Mouse (Mus musculus): ENCODE results near the gene Kansl1. TPM values are rescaled to one million over a fixed set of nuclear protein-coding genes. Genes with fewer than 3 reads are reported as not detected.
A peak's percentile ranks its signal among the peaks of the same experiment; 100 is the strongest.
"Not testable (repeated sequence)": the region's sequence is repeated elsewhere in the genome, so short reads cannot be mapped to it uniquely, and the experiment has no call there.

The Kansl1 gene
- polyA plus RNA-seq, 1 experiment: 94.2 TPM

GRCm38 (mm10) chr11:104469371-104469835, 742 bp upstream of the Kansl1 start:
- Histone ChIP-seq H3K4me3 (ENCODE audit: control insufficient read depth, low read depth, low read length) (peak overlapping the region; percentile 92), H3K27ac (ENCODE audit: control insufficient read depth, insufficient read depth, low read depth, low read length) (peak overlapping the region; percentile 95), H3K4me1 (ENCODE audit: control insufficient read depth, insufficient read depth, low read length) (no peaks in the 10 kb centered on the region; the same call in 1 of the 2 replicates), H3K27me3 (ENCODE audit: control insufficient read depth, insufficient read depth, low read length) (no peaks in the 10 kb centered on the region), H3K36me3 (ENCODE audit: control insufficient read depth, insufficient read depth, low read length) (peaks cover 3% of the 10 kb centered on the region)
- TF ChIP-seq POLR2A (IDR thresholded peaks at IDR 0.05; ENCODE audit: control insufficient read depth, low read depth, low read length) (peak; percentile 74), CTCF (IDR thresholded peaks at IDR 0.05; ENCODE audit: control insufficient read depth, insufficient read depth, insufficient replicate concordance, low read depth, low read length) (0 out of 2 replicates have a peak, but pooled peaks have one; percentile 9)

DNA sequence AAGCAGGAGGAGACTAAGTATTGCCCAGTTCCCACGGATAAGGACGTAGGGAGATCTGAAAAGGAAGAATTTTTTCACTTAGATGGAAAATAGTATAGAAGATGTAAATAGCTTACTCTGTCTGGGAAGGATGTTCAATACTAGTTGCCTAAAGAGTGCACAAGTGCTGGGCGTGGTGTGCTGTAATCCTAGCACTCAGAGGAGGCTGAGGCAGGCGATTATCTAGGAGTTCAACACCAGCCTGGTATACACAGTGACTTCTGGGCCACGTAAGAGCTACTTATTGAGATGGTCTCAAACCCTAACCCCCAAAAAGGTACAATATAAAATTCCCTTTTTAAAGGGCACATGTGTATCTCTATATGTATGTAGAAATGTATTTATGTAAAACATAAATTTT, 963 bp downstream of the Kansl1 start:
- H3K27ac ChIP-seq (ENCODE audit: control insufficient read depth, insufficient read depth, low read depth, low read length): no peak overlapping the region
- peak overlapping the region; percentile 58 for H3K4me3 ChIP-seq (ENCODE audit: control insufficient read depth, low read depth, low read length)
- H3K36me3 ChIP-seq (ENCODE audit: control insufficient read depth, insufficient read depth, low read length): peaks cover 4% of the 10 kb centered on the region
- H3K4me1 ChIP-seq (ENCODE audit: control insufficient read depth, insufficient read depth, low read length): no peaks in the 10 kb centered on the region; the same call in 1 of the 2 replicates
- no peaks in the 10 kb centered on the region for H3K27me3 ChIP-seq (ENCODE audit: control insufficient read depth, insufficient read depth, low read length)
- TF ChIP-seq CTCF (IDR thresholded peaks at IDR 0.05; ENCODE audit: control insufficient read depth, insufficient read depth, insufficient replicate concordance, low read depth, low read length) (no peak), POLR2A (IDR thresholded peaks at IDR 0.05; ENCODE audit: control insufficient read depth, low read depth, low read length) (no peak)

DNA sequence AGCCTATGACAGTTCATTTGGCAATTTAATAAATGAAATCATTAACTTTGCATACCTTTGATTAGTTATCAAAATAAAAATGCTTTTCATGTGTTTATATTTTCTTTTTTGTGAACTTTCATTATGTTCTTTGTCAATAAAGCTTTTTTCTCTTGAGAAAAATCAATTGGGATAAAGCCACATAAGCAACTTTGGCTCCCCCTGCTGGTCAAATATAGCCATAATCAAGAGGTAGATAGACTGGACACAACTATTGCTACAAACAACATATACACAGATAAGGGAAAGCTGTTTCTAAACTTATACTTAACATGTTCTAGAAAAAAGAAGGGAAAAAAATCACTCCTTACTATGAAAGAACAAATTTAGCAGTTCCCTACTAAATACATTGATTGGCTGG, 7.1 kb downstream of the Kansl1 start:
- peaks cover 2% of the 10 kb centered on the region for H3K36me3 ChIP-seq (ENCODE audit: control insufficient read depth, insufficient read depth, low read length)

GRCm38 (mm10) chr11:104459671-104460070, 9.0 kb downstream of the Kansl1 start:
- Histone ChIP-seq H3K27me3 (ENCODE audit: control insufficient read depth, insufficient read depth, low read length) (no peaks in the 10 kb centered on the region), H3K4me1 (ENCODE audit: control insufficient read depth, insufficient read depth, low read length) (no peaks in the 10 kb centered on the region; the same call in 1 of the 2 replicates), H3K36me3 (ENCODE audit: control insufficient read depth, insufficient read depth, low read length) (peaks cover 1% of the 10 kb centered on the region; the same call in 1 of the 2 replicates), H3K4me3 (ENCODE audit: control insufficient read depth, low read depth, low read length) (no peak overlapping the region), H3K27ac (ENCODE audit: control insufficient read depth, insufficient read depth, low read depth, low read length) (no peak overlapping the region)
- TF ChIP-seq POLR2A (IDR thresholded peaks at IDR 0.05; ENCODE audit: control insufficient read depth, low read depth, low read length): no peak

More for the DNA sequence above, 7.1 kb downstream of the Kansl1 start:
- no peaks in the 10 kb centered on the region; the same call in 1 of the 2 replicates for H3K4me1 ChIP-seq (ENCODE audit: control insufficient read depth, insufficient read depth, low read length)
- H3K27me3 ChIP-seq (ENCODE audit: control insufficient read depth, insufficient read depth, low read length): no peaks in the 10 kb centered on the region
- no peak overlapping the region for H3K4me3 ChIP-seq (ENCODE audit: control insufficient read depth, low read depth, low read length)
- no peak for TF ChIP-seq CTCF (IDR thresholded peaks at IDR 0.05; ENCODE audit: control insufficient read depth, insufficient read depth, insufficient replicate concordance, low read depth, low read length)
- H3K27ac ChIP-seq (ENCODE audit: control insufficient read depth, insufficient read depth, low read depth, low read length): no peak overlapping the region

- H3K27me3 ChIP-seq (ENCODE audit: control insufficient read depth, insufficient read depth, low read length): no peaks in the 10 kb centered on the region
- H3K27ac ChIP-seq (ENCODE audit: control insufficient read depth, insufficient read depth, low read depth, low read length): no peak overlapping the region
- TF ChIP-seq POLR2A (IDR thresholded peaks at IDR 0.05; ENCODE audit: control insufficient read depth, low read depth, low read length) (no peak), CTCF (IDR thresholded peaks at IDR 0.05; ENCODE audit: control insufficient read depth, insufficient read depth, insufficient replicate concordance, low read depth, low read length) (no peak)
- no peak overlapping the region for H3K4me3 ChIP-seq (ENCODE audit: control insufficient read depth, low read depth, low read length)
- no peaks in the 10 kb centered on the region; the same call in 1 of the 2 replicates for H3K36me3 ChIP-seq (ENCODE audit: control insufficient read depth, insufficient read depth, low read length)
- no peaks in the 10 kb centered on the region for H3K4me1 ChIP-seq (ENCODE audit: control insufficient read depth, insufficient read depth, low read length)
These were observed 10.2 kb downstream of the Kansl1 start for GRCm38 (mm10) chr11:104458507-104458906.

DNA sequence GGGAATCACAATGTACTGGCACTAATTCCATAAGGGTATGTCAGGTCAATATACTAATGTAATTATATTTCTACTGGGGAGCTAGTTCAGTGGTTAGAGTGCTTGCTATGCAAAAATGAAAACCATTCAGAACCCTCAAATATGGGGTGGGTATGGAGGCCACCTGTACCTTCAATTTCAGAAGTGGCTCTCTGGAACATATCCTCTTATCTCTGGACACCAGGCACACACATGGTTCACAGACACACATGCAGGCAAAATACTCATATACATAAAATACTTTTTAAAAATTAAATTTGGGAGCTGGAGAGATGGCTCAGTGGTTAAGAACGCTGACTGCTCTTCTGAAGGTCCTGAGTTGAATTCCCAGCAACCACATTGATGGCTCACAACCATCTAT, 16.0 kb downstream of the Kansl1 start:
- Histone ChIP-seq H3K4me3 (ENCODE audit: control insufficient read depth, low read depth, low read length) (no peak overlapping the region), H3K27ac (ENCODE audit: control insufficient read depth, insufficient read depth, low read depth, low read length) (no peak overlapping the region), H3K36me3 (ENCODE audit: control insufficient read depth, insufficient read depth, low read length) (no peaks in the 10 kb centered on the region), H3K4me1 (ENCODE audit: control insufficient read depth, insufficient read depth, low read length) (no peaks in the 10 kb centered on the region), H3K27me3 (ENCODE audit: control insufficient read depth, insufficient read depth, low read length) (no peaks in the 10 kb centered on the region)
- TF ChIP-seq POLR2A (IDR thresholded peaks at IDR 0.05; ENCODE audit: control insufficient read depth, low read depth, low read length) (no peak), CTCF (IDR thresholded peaks at IDR 0.05; ENCODE audit: control insufficient read depth, insufficient read depth, insufficient replicate concordance, low read depth, low read length) (no peak)

GRCm38 (mm10) chr11:104451239-104451638, 17.4 kb downstream of the Kansl1 start:
- H3K4me3 ChIP-seq (ENCODE audit: control insufficient read depth, low read depth, low read length): no peak overlapping the region
- no peak overlapping the region for H3K27ac ChIP-seq (ENCODE audit: control insufficient read depth, insufficient read depth, low read depth, low read length)
- no peaks in the 10 kb centered on the region for H3K4me1 ChIP-seq (ENCODE audit: control insufficient read depth, insufficient read depth, low read length)
- no peaks in the 10 kb centered on the region for H3K36me3 ChIP-seq (ENCODE audit: control insufficient read depth, insufficient read depth, low read length)
- no peaks in the 10 kb centered on the region for H3K27me3 ChIP-seq (ENCODE audit: control insufficient read depth, insufficient read depth, low read length)
- no peak for TF ChIP-seq POLR2A (IDR thresholded peaks at IDR 0.05; ENCODE audit: control insufficient read depth, low read depth, low read length)
- TF ChIP-seq CTCF (IDR thresholded peaks at IDR 0.05; ENCODE audit: control insufficient read depth, insufficient read depth, insufficient replicate concordance, low read depth, low read length): no peak

GRCm38 (mm10) chr11:104448499-104448898, 20.2 kb downstream of the Kansl1 start:
- not testable (repeated sequence) for H3K4me3 ChIP-seq (ENCODE audit: control insufficient read depth, low read depth, low read length); H3K36me3 ChIP-seq (ENCODE audit: control insufficient read depth, insufficient read depth, low read length); H3K4me1 ChIP-seq (ENCODE audit: control insufficient read depth, insufficient read depth, low read length); H3K27me3 ChIP-seq (ENCODE audit: control insufficient read depth, insufficient read depth, low read length); H3K27ac ChIP-seq (ENCODE audit: control insufficient read depth, insufficient read depth, low read depth, low read length)
